Mouse (Mus musculus) embryonic facial prominence, embryonic 10.5 days (tissue): ENCODE results near the gene Lrrc45. TPM values are rescaled to one million over a fixed set of nuclear protein-coding genes. Genes with fewer than 3 reads are reported as not detected.
"Not testable (repeated sequence)": the region's sequence is repeated elsewhere in the genome, so short reads cannot be mapped to it uniquely, and the experiment has no call there.

ENCODE experiments used
- DNase-seq: peaks from one replicate; pipeline ENCODE4 v3.0.0-alpha.2; 2017; ENCODE audit warnings: low spot score
- H3K27ac ChIP-seq: fragments of 300-500 bp; sonication (generic); replicated peaks from 2 replicates; pipeline ENCODE4 v1.5.1; 2016; ENCODE audit warnings: mild to moderate bottlenecking
- H3K27me3 ChIP-seq: fragments of 300-500 bp; sonication (generic); replicated peaks from 2 replicates; pipeline ENCODE4 v1.6.1; 2016; ENCODE audit warnings: low read depth, mild to moderate bottlenecking; ENCODE audit not compliant: poor library complexity, severe bottlenecking
- H3K36me3 ChIP-seq: fragments of 300-500 bp; sonication (generic); replicated peaks from 2 replicates; pipeline ENCODE4 v1.6.1; 2016; ENCODE audit warnings: mild to moderate bottlenecking, moderate library complexity
- H3K4me1 ChIP-seq: fragments of 300-500 bp; sonication (generic); 2 replicates; pipeline ENCODE4 v1.6.1; 2016
- H3K4me3 ChIP-seq: fragments of 300-500 bp; sonication (generic); 2 replicates; pipeline ENCODE4 v1.5.1; 2016; ENCODE audit warnings: mild to moderate bottlenecking, moderate library complexity
- H3K9me3 ChIP-seq: fragments of 300-500 bp; sonication (generic); 2 replicates; pipeline ENCODE4 v1.6.1; 2016; ENCODE audit warnings: mild to moderate bottlenecking
- WGBS: fragments of 180-500 bp; shearing (Covaris S2); methylation state at CpG from one replicate; pipeline ENCODE4 v1.1.7; 2016; 5-methylcytosine and 5-hydroxymethylcytosine counted together
- polyA plus RNA-seq: library from polyadenylated mRNA; unstranded; fragments of >200 nt; fragmentation: Nextera tagmentation; extraction: Ambion mirVana; gene quantifications from 2 replicates; pipeline ENCODE4 v1.2.1, GENCODE M21; 2016

Gene Lrrc45
- polyA plus RNA-seq, 1 experiment from 2014 or later: 56.8 TPM

DNA sequence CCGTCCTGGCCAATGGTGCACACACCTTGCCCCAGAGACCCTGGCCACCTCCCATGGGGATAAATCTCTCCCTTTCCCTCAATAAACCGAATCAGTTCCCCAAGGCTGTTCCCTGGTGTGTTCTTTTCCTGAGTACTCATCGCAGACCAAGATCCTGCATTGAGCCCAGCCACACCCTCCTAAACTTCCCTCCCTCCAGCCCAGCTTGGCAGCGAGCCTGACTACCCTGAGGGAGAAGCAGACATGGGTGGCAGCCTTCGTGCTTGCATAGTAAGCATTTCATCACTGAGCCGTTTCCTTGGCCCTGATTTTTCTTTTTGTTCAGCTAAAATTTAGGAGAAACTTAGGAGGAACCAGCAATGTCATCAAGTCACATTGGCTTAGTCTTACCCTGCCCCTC is 19.8 kb downstream of the Lrrc45 start:
- no peaks in the 10 kb centered on the region for H3K36me3 ChIP-seq
- no peak for DNase-seq
- peaks cover 31% of the 10 kb centered on the region for H3K27me3 ChIP-seq
- H3K27ac ChIP-seq: no peak overlapping the region
- peaks cover 13% of the 10 kb centered on the region for H3K4me1 ChIP-seq
- WGBS: 69% methylated on average over 6 of the region's 6 CpGs
- H3K4me3 ChIP-seq: no peak overlapping the region
- H3K9me3 ChIP-seq: no peaks in the 10 kb centered on the region

DNA sequence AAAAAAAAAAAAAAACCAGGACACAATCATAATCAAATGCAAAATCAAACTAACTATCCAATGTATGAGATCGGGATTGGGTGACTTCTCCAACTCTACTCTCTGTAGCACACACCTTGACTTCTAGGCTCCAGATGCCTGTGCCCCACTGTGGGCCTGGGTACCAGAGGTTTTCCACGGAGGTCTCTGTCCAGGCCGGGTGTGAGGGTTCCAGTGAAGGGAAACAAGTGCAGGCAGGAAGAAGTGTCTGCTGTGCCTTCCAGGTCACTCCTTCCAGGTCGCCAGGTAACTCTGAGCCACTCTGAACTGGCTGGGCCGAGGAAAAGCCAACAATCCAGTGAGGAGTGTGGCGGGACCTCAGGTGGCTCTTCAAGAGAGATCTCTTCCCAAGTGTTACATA is 22.7 kb downstream of the Lrrc45 start:
- no peak overlapping the region for H3K4me3 ChIP-seq
- peaks cover 3% of the 10 kb centered on the region; the same call in 1 of the 2 replicates for H3K4me1 ChIP-seq
- H3K36me3 ChIP-seq: no peaks in the 10 kb centered on the region
- no peak for DNase-seq
- H3K27ac ChIP-seq: no peak overlapping the region
- 77% methylated on average over 6 of the region's 6 CpGs for WGBS
- peaks cover 7% of the 10 kb centered on the region for H3K27me3 ChIP-seq
- no peaks in the 10 kb centered on the region for H3K9me3 ChIP-seq

DNA sequence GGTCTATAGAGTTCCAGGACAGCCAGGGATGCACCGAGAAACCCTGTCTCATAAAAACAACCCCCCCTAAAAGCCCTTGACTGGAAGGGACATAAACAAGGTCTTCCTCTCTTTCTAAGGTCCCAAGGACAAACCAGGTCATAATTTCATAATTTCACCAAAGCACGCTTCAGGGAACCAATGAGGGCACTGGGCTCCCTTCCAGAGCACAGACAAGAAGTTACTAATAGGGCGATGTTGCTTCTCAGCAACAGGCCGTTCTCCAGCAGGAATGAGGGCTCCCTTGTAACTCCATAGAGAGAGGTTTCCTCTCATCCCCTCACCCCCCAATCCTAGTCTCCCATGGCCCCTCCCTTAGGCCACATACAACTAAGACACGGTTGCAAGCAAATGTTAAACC is 27.3 kb downstream of the Lrrc45 start:
- H3K4me1 ChIP-seq: no peaks in the 10 kb centered on the region
- 92% methylated on average over 5 of the region's 5 CpGs for WGBS
- DNase-seq: no peak
- H3K27ac ChIP-seq: no peak overlapping the region
- H3K4me3 ChIP-seq: no peak overlapping the region
- H3K9me3 ChIP-seq: no peaks in the 10 kb centered on the region
- no peaks in the 10 kb centered on the region for H3K36me3 ChIP-seq
- H3K27me3 ChIP-seq: no peaks in the 10 kb centered on the region

DNA sequence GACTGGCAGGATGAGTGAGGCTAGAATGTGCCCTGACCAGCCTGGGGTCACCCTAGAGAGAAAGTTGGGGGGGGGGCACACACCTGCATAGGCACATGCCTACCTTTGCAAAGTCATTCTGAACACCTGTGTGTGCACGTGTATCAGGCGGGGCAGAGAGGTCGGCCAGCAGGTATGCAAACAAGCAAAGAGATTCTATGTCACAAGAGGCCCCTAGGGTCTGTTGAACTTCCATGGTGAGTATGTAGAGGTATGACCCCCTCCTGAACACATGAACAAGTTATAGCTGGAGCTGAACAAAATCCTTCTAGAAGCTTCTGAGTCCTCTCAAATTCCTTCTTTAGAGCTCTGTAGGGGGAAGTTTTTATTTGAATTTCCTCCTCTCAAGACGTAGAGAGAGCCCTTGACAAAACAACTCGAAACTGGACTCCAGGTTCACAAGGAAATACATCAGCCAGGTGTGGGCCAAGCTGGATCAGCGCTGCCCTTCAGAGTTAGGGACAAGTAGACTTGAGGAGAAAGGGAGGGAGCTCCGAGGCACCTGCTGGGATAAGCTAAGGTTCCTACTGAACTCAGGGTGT is 30.5 kb downstream of the Lrrc45 start:
- Histone ChIP-seq H3K27ac (no peak overlapping the region), H3K4me3 (no peak overlapping the region)
- DNase-seq: no peak

DNA sequence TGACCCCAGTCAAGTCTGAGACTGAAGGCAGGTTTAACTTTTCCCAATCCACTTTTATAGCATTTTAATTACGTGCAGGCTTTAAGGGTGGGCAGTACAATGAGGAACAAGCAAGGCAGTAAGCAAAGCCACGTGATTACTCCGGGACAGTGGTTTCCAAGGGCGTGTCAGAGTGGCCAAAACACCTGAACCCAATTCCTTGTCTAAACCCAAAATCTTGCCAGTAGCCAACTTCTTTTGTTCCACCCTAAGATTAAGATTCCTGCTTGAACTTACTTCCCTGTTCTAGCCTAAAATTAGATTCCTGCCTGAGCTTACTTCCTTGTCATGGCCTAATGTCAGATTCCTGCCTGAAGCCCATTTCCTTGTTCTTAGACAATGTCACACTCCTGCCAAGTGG is 34.2 kb downstream of the Lrrc45 start:
- Histone ChIP-seq H3K36me3 (no peaks in the 10 kb centered on the region), H3K9me3 (no peaks in the 10 kb centered on the region), H3K27ac (no peak overlapping the region), H3K27me3 (0 out of 2 replicates have a peak, but pooled peaks cover 4% of the 10 kb centered on the region), H3K4me3 (no peak overlapping the region), H3K4me1 (no peaks in the 10 kb centered on the region)
- no peak for DNase-seq
- 76% methylated on average over 4 of the region's 4 CpGs for WGBS

More for the DNA sequence above, 30.5 kb downstream of the Lrrc45 start:
- WGBS: 77% methylated on average over 7 of the region's 7 CpGs
- H3K9me3 ChIP-seq: no peaks in the 10 kb centered on the region
- H3K36me3 ChIP-seq: no peaks in the 10 kb centered on the region
- H3K27me3 ChIP-seq: no peaks in the 10 kb centered on the region
- no peaks in the 10 kb centered on the region for H3K4me1 ChIP-seq

DNA sequence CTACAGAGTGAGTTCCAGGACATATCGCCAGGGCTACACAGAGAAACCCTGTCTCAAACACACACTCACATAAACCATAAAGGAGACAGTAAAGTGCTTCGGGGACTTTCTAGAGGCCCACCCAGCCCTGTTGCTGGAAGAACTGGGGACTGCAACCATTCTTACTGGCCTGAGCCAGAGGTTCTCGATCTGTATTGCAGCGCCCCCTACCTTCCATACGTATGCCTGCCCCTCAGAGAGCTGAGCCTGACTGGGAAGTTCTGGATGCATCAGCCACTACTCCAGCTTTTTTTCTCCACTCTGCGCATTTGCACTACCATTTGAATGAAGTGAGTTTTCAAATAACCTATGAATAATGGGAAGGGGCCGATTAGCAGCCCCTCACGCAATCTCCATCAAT is 35.7 kb downstream of the Lrrc45 start:
- no peak overlapping the region for H3K27ac ChIP-seq
- H3K9me3 ChIP-seq: no peaks in the 10 kb centered on the region
- H3K36me3 ChIP-seq: no peaks in the 10 kb centered on the region
- 0 out of 2 replicates have a peak, but pooled peaks cover 4% of the 10 kb centered on the region for H3K27me3 ChIP-seq
- DNase-seq: no peak
- H3K4me1 ChIP-seq: no peaks in the 10 kb centered on the region
- WGBS: 62% methylated on average over 8 of the region's 8 CpGs
- H3K4me3 ChIP-seq: no peak overlapping the region

DNA sequence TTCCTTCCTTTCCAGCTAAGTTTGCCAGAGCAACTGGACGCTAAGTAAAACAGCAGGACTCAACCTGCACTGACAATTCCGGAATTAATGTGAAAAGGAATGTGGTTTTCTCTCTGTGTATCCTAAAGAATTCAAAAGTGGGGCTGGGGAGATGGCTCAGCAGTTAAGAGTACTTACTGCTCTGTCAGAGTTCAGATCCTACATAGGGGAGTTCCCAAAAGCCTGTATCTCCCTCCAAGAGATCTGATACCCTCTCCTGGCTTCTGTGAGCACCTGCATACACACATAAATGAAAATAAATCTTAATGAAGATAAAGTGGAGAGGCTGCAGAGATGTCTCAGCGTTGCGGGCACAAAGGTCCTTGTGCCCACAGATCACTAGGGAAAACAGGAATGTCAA is 37.9 kb downstream of the Lrrc45 start:
- Histone ChIP-seq H3K4me3 (no peak overlapping the region), H3K27ac (no peak overlapping the region), H3K4me1 (no peaks in the 10 kb centered on the region), H3K27me3 (0 out of 2 replicates have a peak, but pooled peaks cover 4% of the 10 kb centered on the region), H3K36me3 (no peaks in the 10 kb centered on the region), H3K9me3 (peaks cover 3% of the 10 kb centered on the region)
- WGBS: 69% methylated on average over 4 of the region's 4 CpGs
- DNase-seq: no peak

DNA sequence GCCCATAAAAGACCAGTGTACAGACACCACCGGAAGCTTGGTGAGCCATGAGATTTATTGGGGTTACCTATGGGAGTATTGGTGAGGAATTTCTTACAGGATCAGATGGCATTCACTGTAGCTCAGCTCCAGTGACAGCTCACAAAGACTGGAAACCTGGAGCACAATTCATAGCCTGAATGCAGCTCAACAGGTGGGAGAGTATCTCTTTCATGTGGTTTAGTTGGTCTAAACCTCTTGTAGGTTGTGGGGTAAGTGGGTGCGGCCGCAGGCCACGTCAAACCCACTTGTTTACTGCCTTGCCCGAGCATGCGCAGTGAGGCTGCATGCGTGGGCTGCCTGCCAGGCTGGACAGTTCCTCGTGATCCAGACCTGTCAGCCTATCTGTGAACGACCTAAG is 46.5 kb downstream of the Lrrc45 start:
- 93% methylated on average over 9 of the region's 9 CpGs for WGBS
- no peaks in the 10 kb centered on the region for H3K4me1 ChIP-seq
- H3K36me3 ChIP-seq: no peaks in the 10 kb centered on the region
- peaks cover 30% of the 10 kb centered on the region for H3K27me3 ChIP-seq
- H3K4me3 ChIP-seq: no peak overlapping the region
- H3K27ac ChIP-seq: no peak overlapping the region
- no peak for DNase-seq
- peaks cover 41% of the 10 kb centered on the region for H3K9me3 ChIP-seq

DNA sequence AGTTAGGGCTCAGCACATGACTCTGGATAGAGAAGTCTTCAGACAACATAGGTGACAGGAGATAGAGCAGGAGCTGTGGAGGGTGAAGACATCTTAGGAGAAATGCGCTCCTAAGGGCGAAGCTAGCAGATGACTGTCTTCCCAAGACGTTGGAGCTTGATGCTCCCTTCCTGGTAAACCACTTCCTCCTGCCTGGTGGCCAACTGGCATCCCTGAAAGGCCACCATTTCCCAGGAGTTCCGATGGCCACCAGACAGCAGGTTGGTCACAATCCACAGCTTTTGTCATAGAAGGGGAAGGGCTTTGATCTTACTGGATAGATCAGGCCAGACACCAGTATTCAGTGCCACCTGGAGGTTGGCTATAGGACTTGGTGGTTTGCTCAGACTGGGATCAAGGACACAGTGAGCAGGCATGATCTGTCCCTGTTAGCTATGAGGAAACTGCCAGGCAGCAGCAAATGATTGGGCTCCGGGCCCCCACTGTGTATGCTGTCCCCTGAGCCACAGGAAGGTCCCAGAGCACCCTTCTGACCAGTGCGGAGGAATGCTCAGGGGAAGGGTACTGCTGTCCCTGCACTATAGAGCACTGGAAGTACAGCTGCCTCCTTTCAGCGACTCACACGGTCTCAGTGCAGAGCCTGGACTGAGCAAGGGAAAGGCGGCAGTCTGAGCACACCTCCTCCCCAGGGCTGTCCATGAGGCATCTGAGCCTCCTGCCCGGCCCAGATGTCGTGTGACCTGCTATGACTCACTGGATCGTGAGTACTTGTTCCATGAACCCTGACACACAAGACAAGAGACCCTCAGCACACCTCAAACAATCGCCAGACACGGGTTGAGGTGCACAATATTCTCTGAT is 48.3 kb downstream of the Lrrc45 start:
- DNase-seq: no peak
- Histone ChIP-seq H3K4me1 (no peaks in the 10 kb centered on the region), H3K9me3 (peaks cover 34% of the 10 kb centered on the region), H3K36me3 (no peaks in the 10 kb centered on the region), H3K27me3 (peaks cover 35% of the 10 kb centered on the region), H3K27ac (no peak overlapping the region), H3K4me3 (peak overlapping the region; percentile 34; the same call in 1 of the 2 replicates)
- 73% methylated on average over 14 of the region's 14 CpGs for WGBS

DNA sequence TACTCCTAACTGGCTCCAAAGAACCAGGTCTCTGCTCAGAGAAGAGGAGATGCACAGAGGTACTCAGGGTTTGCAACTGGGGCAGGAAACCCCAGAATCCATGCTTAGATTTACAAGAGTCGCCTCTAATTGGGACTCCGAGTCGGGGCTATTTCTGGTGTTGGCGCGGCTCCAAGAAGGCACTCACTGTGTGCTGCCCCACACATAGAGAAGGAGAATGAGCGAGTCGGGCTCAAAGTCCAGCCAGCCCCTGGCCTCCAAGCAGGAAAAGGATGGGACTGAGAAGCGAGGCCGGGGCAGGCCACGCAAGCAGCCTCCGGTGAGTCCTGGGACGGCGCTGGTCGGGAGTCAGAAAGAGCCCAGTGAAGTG is 48.9 kb downstream of the Lrrc45 start, which contains the start of gene Hmga1b:
TSS of gene Hmga1b (plus strand) at position 123 of the 370 bp plus-strand sequence.
- not testable (repeated sequence) for DNase-seq, H3K27ac ChIP-seq, H3K4me1 ChIP-seq, H3K36me3 ChIP-seq
- Histone ChIP-seq H3K9me3 (peaks cover 28% of the 10 kb centered on the region), H3K27me3 (peaks cover 35% of the 10 kb centered on the region), H3K4me3 (peak within 1 kb of the TSS; percentile 34; the same call in 1 of the 2 replicates)
- 22% methylated on average over 14 of the region's 14 CpGs for WGBS

DNA sequence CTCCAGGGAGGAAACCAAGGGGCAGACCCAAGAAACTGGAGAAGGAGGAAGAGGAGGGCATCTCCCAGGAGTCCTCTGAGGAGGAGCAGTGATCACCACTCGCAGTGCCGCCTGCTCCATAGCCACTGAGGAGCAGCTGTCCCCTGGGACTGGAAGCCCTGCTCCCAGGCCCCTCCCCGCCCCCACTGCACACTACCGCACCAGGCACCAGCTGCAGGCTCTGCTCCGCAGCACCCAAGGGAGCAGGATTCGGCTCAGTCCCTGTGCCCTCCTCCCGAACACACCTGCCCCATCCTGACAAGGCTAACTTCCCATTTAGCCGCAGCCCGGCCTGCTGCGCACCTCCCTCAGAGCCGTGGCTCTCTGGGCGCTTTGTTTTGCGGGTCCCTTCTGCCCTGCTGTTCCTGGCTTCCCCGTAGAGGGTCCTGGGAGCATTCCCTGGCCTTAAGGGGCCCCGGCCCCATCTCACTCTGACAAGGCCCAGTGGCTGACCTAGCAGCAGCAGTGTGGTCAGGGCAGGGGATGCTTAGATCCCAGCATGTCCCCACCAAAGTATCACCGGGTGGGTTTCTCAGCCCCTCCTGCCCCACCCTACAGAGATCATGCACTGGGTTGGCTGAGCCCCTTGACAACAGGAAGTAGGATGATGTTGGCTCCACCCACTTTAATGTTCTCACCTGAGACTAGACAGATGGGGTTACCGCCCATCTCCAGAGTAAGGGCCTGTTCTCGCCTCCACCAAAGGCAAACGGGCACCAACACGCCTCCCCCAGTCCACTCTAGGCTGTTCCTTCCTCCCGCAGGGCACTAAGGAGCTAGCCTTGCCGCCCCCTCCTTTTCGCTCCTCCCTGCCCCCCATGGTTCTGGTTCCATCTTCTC is 49.6 kb downstream of the Lrrc45 start:
- H3K9me3 ChIP-seq: peaks cover 21% of the 10 kb centered on the region
- DNase-seq, H3K36me3 ChIP-seq, H3K4me1 ChIP-seq, H3K27ac ChIP-seq: not testable (repeated sequence)
- peak overlapping the region; percentile 34; the same call in 1 of the 2 replicates for H3K4me3 ChIP-seq
- WGBS: 10% methylated on average over 11 of the region's 23 CpGs
- H3K27me3 ChIP-seq: peaks cover 35% of the 10 kb centered on the region

DNA sequence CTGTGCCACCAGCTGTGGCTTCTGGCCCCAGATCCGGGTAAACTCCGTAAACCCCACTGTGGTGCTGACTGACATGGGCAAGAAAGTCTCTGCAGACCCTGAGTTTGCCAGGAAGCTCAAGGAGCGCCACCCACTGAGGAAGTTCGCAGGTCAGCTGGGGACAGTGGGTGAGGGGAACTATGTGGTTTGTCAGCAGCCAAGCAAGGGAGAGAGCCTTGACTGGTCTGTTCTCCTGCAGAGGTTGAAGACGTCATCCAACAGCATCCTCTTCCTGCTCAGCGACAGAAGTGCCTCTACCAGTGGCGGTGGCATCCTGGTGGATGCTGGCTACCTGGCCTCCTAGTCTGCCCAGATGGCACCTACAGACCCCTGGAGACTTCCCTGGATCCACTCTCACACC is 53.3 kb downstream of the Lrrc45 start:
- H3K36me3 ChIP-seq, H3K4me1 ChIP-seq, DNase-seq, H3K4me3 ChIP-seq, H3K9me3 ChIP-seq, H3K27ac ChIP-seq: not testable (repeated sequence)
- WGBS: 78% methylated on average over 3 of the region's 7 CpGs
- peaks cover 26% of the 10 kb centered on the region for H3K27me3 ChIP-seq
